Comparison of ENCODE assay signal across 17 mouse cellular contexts in genomic region chr10:45025184-45025583, GRCm38 (mm10). TPM values are rescaled to one million over a fixed set of nuclear protein-coding genes. Genes with fewer than 3 reads are reported as not detected.
A peak's percentile ranks its signal among the peaks of the same experiment; 100 is the strongest.
DNase-seq lines count a peak whose midpoint lies in the region; ATAC-seq lines count a peak whose summit lies in the region.
"Had no signal": no experiment of that assay in that cellular context is flagged by ENCODE, and none has a peak within 500 bp of the region (broad histone marks: within the 10 kb centered on the region; RNA-seq: fewer than 3 reads in every experiment).

No protein-coding gene starts in this region.

- H3K36me3 ChIP-seq in kidney, embryonic 14.5 days (ENCODE audit: control insufficient read depth, insufficient read depth, low read length) = no peaks in the 10 kb centered on the region
- no peaks in the 10 kb centered on the region for H3K36me3 ChIP-seq in hindbrain, embryonic 16.5 days (ENCODE audit: control insufficient read depth, insufficient read depth, low read length)
- H3K36me3 ChIP-seq: heart, embryonic 10.5 days had no signal

- peak; percentile 32; the same call in 1 of the 2 replicates for ATAC-seq in kidney, embryonic 14.5 days (ENCODE audit: low FRiP score, low TSS enrichment)
- peak; percentile 45 for ATAC-seq in hindbrain, embryonic 16.5 days
- ATAC-seq: forebrain, embryonic 14.5 days; liver, postnatal 0 days; midbrain, embryonic 16.5 days had no signal

- no peaks in the 10 kb centered on the region for H3K4me1 ChIP-seq in kidney, embryonic 14.5 days (ENCODE audit: control insufficient read depth, insufficient read depth, low read length)
- H3K4me1 ChIP-seq in hindbrain, embryonic 16.5 days (ENCODE audit: control insufficient read depth, insufficient read depth, low read depth, low read length) = no peaks in the 10 kb centered on the region

- no peak overlapping the region for H3K4me2 ChIP-seq in kidney, embryonic 14.5 days (replicated peaks; ENCODE audit: low read depth, low read length)
- no peak overlapping the region for H3K4me2 ChIP-seq in hindbrain, embryonic 16.5 days (ENCODE audit: low read length)

- WGBS in kidney, embryonic 14.5 days = 13% methylated on average over 4 of the region's 4 CpGs
- 19% methylated on average over 4 of the region's 4 CpGs for WGBS in hindbrain, embryonic 16.5 days

- H3K9ac ChIP-seq in kidney, embryonic 14.5 days (ENCODE audit: low read depth, low read length) = no peak overlapping the region
- no peak overlapping the region for H3K9ac ChIP-seq in hindbrain, embryonic 16.5 days (ENCODE audit: low read depth, low read length)
- H3K9ac ChIP-seq: liver, postnatal 0 days had no signal

- no peaks in the 10 kb centered on the region for H3K27me3 ChIP-seq in kidney, embryonic 14.5 days (ENCODE audit: control insufficient read depth, insufficient read depth, low read length)
- H3K27me3 ChIP-seq in hindbrain, embryonic 16.5 days (replicated peaks; ENCODE audit: control insufficient read depth, insufficient read depth, low read length) = no peaks in the 10 kb centered on the region

- H3K27ac ChIP-seq in kidney, embryonic 14.5 days (ENCODE audit: low read depth, low read length) = no peak overlapping the region
- no peak overlapping the region for H3K27ac ChIP-seq in hindbrain, embryonic 16.5 days (ENCODE audit: low read depth, low read length)
- H3K27ac ChIP-seq: heart, embryonic 10.5 days had no signal

- no peaks in the 10 kb centered on the region for H3K9me3 ChIP-seq in kidney, embryonic 14.5 days (ENCODE audit: control insufficient read depth, low read length)
- no peaks in the 10 kb centered on the region for H3K9me3 ChIP-seq in hindbrain, embryonic 16.5 days (ENCODE audit: control insufficient read depth, low read length)
- H3K9me3 ChIP-seq: heart, embryonic 10.5 days; megakaryocyte, embryonic 14.5 days had no signal

- no peak overlapping the region for H3K4me3 ChIP-seq in kidney, embryonic 14.5 days (ENCODE audit: low read length)
- H3K4me3 ChIP-seq in hindbrain, embryonic 16.5 days (ENCODE audit: low read length) = no peak overlapping the region
- H3K4me3 ChIP-seq: heart, embryonic 10.5 days; megakaryocyte, embryonic 14.5 days had no signal

- DNase-seq in kidney, postnatal 10 days = no peak
- DNase-seq in embryo, embryonic 9.5 days (ENCODE audit: extremely low spot score) = peak; percentile 42
- DNase-seq in retina, embryonic 14.5 days (ENCODE audit: low spot score) = peak; percentile 13
- no peak for DNase-seq in layer of hippocampus, postnatal 14 days (ENCODE audit: low spot score in 2 of 2)
- DNase-seq in lung, postnatal 25 days (ENCODE audit: low spot score) = no peak
- DNase-seq: cerebellum, adult 9-10 months; gastrocnemius, postnatal 36 days; kidney, adult 8-10 months; liver, postnatal 0 days; lung, postnatal 14 days; thymus, postnatal 36 days had no signal

RNA-seq across cellular contexts. Expression of gene Prep, which starts 41.8 kb away (rescaled TPM):
- polyA plus RNA-seq in kidney, embryonic 14.5 days (2014; fragmentation: Nextera tagmentation; extraction: Ambion mirVana) = 12.1 and 23.8 TPM in 2 replicates
- polyA plus RNA-seq in hindbrain, embryonic 16.5 days (2015; fragmentation: Nextera tagmentation; extraction: Ambion mirVana) = 26.9 and 28.1 TPM in 2 replicates
- total RNA-seq in layer of hippocampus, postnatal 14 days (2021) = 10 to 100 TPM; 13.5 to 14.6 TPM

Comparison
In these comparisons a context has a peak if more than half of its experiments do, and no peak if none do; other contexts are left out.
1. DNase-seq: peak in embryo, embryonic 9.5 days (single experiment) and retina, embryonic 14.5 days (single experiment); none in kidney, postnatal 10 days (single experiment), layer of hippocampus, postnatal 14 days (0 of 2) and lung, postnatal 25 days (single experiment).